Mouse (Mus musculus) thymus, adult 18-20 months (tissue): Measurements from ENCODE around the gene Phf5a.

Experiments
- DNase-seq, 2 experiments: peaks; one replicate each; pipeline ENCODE4 v3.0.0; 2022; ENCODE audit warnings: mixed read lengths in 2 of 2

Gene Phf5a

DNA sequence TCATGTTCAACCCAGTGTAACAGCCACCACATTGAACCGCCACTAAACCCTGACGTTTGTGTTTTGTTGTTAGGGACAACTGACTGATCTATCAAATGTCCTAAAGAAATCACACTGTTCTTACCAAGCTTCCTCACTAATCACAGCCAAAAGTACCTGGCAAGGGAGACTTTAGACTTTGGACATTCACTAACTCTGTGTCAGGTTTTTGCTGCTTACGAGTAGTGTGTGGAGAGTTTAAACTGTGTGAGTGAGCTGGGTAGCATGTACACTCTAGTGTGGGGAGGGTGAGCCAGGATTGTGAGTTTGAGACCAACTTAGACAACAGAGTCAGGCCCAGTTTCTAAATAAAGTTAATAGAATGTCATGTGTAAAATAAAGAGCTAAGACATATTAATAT, 10.6 kb upstream of the Phf5a start:
- DNase-seq = no peak

GRCm38 (mm10) chr15:81879531-81880401, 8.1 kb upstream of the Phf5a start:
- no peak for DNase-seq

- peak; percentile 97 to 99 for DNase-seq
Measured at GRCm38 (mm10) chr15:81872262-81873136, 788 bp upstream of the Phf5a start, which contains the start of gene Aco2. Aco2 (plus strand) TSS chr15:81872309.

DNA sequence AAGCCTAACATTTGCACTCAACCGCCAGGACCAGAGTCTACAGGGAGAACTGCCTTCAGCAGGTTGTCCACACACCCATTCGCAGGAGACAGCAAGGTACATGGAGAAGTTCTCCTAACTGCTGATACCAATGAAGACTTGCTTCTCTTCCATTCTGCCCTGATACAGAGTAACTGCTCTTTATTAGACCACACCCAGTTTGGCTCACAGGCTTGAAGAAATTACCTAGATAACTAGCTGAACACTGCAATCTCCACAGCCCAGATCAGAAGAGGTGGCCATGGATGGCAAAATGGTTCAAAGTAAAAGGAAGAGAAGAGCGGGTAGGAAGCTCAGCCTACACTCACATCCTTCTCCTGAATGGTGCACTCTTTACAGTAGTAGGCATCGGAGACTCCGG, 1.7 kb downstream of the Phf5a start:
- no peak for DNase-seq

DNA sequence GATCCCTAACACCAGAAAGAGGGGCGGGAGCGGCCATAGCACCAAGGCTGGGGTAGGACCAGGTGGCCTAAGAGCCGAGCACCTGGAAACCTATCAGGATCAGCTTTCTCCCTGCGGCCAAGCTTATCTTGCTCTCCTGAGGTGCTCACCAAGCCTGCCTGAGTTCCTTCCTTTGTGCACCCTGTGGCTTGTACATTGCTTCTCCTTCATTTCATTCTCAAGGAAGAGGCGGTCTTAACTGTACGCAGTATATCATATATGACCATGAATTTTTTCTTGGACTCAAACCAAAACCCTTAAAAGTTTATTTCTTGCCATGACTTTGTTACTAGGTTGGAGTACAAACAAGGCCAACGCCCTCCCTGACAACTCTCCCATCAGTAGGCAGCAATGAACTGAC, 7.5 kb downstream of the Phf5a start:
- no peak for DNase-seq

DNA sequence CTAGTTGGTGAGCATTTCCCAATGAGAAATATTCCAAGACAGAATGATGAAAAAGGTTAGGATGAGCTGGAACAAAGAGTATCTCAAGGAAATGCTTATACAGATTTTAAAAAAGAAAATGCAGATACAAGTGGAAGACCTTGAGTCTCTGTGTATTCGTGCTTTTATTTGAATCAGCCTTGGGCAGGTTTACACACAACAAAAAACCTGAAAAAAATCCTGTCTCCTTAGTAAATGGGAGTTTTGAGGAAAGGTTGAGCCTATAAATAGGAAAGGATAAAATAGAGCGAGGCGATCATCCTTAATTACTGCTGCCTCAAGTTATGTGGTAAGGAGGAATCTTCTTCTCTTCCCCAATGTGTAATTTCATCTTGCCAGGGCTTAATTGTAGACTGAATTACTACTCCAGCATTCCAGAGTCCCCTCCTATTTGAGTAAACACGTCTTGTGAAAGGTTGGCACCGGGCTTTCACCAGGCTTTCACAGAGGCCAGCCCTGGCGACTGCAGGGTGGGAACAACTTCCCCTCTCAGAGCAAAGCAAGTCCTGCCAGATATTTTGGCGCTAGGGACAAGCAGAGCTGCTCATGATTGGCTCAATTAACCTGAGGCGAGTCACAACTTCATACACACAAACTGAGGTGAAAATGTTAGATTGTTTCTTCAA, 11.1 kb downstream of the Phf5a start:
- peak in 1 of 2 experiments; percentile 22 for DNase-seq

- DNase-seq = peak; percentile 71 to 85
Measured at GRCm38 (mm10) chr15:81859330-81860255, 12.1 kb downstream of the Phf5a start.

DNA sequence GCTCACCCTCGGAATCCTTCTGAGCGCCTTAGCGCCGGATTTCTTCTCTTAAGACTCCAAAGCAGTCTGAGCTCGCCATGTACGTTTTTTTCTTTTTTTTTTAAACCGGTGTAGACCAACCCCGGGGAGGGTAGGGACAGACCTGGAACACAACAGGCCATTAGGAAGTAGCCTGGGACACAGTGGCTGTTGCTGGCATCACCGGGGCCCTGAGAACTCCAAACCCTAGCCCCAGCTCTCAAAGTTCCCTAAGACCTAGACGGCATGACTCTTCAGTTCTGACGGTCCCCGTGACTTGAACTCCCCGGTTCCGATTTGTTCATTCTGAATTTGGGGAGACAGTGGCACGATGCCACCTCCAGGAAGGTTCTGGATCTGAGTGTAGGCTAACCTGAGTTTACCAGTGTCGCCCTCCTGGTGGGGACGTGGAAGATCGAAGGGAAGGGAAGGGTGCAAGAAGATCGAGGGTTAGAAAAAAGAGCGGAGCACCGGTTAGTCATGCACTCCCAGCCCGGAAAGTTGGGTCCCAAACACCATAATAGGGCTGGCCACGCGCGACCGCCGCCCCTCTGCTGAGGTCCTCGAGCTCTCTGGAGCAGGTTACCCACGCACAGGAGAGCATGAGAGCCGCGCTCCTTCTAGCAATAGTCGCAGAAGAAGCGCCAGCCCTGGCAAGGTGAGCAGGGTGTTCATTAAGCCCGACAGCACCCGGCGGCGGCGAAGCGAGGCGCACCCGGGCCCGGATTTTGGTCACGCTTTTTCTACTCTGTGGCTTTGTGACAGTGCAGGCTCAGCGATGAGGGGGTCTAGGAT, 13.0 kb downstream of the Phf5a start, which contains the start of gene Tob2:
TSS of gene Tob2 (minus strand) at position 280 of the 813 bp plus-strand sequence.
- peak; percentile 57 to 73 for DNase-seq

- DNase-seq = peak; percentile 88 to 90
Measured at GRCm38 (mm10) chr15:81858138-81858516, 13.6 kb downstream of the Phf5a start.

GRCm38 (mm10) chr15:81857724-81858116, 14.0 kb downstream of the Phf5a start:
- no peak for DNase-seq

DNA sequence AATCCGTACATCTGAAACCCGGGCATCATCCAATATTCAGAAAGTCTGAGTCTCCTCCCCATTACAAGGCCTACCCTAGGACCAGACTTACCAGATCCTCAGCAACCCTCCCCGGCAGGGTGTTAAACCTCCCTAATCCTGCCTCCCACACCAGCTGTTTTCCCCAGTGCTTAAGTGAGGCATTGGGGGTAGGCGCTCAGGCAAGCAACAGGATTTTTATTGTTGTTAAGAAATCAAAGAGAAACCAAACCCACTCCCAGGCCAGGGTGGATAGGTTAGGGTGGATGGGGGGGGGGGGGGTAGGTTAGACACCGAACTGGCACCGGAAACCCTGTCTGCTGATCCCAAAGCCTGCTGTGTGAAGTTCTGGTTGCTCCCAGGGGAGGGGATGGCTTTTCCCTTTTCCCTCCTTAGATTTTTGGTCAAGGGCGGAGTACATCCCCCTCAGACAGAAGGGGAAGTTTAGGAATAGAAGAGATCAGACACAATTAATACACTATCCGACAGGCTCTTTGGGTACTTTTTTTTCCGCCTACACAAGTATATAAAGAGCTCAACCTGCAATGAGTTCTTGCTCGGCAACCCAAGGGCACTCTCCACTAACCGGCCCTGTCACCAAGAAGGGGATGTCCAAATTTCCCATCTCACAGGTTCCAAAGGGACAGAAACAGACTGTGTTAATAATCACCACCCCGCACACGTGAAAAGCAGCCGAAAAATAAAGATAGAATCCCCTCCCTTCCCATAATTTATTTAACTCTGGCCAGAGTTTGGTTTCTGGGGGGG, 14.6 kb downstream of the Phf5a start:
- peak in 1 of 2 experiments; percentile 35 for DNase-seq

DNA sequence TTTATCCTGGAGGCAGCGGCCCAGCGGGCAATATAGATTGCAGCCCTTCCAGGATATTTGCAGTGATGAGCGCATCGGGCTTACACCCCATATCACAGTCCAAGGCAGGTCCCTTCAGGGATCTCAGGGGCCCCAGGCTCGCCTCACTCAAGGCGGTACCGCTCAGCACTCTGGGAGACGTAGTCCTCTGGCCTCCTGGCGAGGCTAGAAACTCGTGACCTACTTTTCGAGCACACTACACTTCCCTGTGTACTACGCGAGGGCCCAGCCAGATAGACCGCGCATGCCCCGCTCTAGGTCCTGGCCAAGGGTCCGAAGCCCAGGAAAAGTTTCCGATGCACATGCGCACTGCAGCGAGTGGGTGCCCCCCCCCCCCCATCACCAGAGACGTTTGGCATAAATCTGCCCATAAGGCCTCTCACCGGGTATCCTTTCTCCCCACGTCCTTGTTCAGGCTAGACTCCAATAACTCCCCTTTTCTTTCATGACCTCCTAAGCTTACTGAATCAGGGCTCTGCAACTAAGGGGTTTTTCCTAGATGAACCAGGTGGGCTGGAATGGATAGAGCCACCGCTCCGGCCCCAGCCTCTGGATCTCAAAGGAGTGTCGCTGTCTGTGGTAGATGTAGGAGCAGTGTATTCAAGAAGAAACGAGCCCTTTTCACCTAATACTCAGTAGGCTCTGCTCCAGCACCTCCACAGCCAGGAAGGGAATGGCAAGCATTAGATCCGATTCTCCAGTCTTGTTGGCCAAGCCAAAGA, 15.5 kb downstream of the Phf5a start:
- peak; percentile 74 to 81 for DNase-seq

GRCm38 (mm10) chr15:81853081-81853480, 18.6 kb downstream of the Phf5a start:
- no peak for DNase-seq

DNA sequence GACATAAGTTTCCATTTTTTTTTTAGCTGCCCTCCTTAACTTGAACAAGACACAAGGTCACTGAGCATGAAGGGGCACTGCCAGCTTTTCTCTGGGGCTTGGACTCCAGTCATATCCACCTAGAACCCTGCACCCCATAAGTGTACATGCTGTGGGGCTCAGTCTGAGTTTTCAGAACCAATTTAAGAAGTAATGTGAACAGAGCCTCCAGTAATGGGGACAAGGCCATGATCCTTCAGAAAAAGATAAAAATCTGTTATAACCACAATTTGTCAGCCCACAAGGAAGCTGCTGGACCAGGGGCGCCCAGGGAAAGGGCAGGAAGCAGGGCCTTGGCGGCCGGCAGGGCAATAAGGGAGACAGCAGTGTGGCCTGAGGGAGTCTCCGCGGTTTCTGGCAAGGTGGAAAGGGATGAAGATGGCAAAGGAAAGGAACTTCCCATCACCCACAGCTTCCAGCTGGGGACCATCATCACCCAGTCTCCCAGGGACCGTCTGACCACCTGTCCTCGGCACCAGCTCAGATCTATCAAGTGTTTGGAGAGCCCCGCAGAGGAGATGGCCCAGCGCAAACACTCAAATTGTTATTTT, 19.2 kb downstream of the Phf5a start:
- no peak for DNase-seq

DNA sequence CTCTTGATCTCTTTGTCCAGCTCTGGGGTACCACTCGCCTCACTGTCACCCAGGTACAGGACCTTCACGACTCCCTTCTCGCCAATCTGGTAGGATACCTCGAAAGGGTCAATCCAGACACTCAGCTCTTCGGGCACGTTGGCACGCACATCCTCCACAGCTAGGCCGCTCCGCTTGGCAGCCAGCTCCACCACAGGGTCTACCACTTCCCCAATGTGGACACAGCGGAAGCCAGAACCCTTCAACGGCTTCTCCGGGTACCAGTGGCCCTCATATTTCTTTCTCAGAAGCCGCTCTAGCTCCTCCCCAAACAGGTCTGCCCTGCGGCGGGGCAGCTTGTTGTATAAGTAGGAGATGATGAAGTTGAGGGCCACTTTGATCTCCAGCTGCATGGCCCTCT, 20.3 kb downstream of the Phf5a start:
- DNase-seq = peak in 1 of 2 experiments; percentile 56

DNA sequence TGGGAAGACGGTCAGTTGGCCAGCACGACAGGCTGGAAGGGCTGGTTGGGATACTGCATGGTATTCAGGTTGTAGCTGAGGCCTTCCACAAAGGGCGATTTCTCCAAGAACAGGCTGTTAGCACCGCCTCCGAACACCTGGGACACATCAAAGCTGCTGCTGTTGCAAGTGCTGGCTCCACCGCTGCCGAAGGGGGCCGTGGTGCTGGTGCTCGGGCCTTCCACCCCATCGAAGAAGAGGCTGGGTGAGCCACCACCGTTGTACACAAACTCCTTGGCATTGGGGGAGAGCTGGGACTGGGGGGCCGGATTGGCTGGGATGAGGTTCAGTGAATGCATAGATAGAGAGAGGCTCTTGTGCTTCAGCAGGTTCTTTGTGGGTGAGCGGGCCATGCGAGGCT, 21.0 kb downstream of the Phf5a start:
- DNase-seq = peak; percentile 63 to 72

DNA sequence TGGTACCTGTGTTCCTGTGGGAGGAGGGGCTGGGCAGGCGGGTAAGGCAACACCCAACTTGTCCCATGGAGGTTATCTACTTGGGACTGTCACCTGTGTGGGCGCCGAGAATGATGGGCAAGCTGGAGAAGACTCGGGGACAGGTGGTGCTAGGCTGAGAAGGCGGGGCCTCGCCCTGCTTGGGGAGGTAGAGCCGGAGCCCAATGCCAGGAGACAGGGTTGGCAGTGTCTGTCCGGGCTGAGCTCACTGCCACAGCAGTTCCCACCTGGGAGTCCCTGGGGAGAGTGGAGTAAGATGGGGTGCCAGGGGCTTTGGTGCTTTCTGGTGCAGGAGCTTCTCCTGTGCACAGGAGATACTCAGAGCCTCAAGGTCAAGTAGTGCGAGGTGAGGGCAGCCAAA, 22.6 kb downstream of the Phf5a start:
- peak in 1 of 2 experiments; percentile 23 for DNase-seq

DNA sequence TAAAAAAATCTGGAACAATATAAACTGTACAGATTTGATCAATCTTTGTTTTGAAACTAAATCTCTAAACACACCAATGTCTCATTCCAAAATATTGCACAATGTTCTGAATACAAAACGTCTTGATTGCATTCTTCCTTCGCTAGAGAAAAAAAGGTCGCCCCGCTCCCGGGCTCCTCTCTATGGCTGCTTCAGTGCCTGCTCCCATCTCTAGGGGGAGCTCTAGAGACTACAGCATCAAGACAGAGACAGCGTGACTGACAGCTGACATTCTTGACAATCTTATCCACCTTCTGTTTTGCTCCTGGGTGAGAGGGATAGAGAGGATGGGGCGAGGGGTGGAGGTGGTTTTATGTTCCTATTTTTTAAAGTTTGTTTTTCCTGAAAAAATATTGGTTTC, 23.4 kb downstream of the Phf5a start:
- peak in 1 of 2 experiments; percentile 60 for DNase-seq

- DNase-seq = no peak
Measured at GRCm38 (mm10) chr15:81847861-81848260, 23.9 kb downstream of the Phf5a start.
